Mouse (Mus musculus): ENCODE results near the gene Kazald1.

DNA sequence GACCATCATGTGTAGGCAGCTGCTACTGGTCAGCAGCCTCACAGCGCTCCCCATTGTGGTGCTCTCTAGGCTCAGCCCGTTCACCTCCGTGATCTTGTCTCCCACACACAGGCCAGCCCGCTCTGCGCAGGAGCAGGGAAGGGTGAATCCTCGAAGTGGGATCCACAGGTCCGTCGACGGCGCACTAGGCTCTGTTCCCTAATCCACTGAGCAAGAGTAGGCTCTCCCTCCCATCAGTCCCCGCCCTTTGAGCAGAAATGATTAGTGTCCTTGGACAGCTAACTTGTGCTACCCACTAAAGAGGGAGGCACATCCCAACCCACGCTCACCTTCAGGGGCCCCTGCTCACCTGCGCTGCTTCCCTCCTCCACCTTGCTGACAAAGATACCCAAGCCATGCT is 34.8 kb upstream of the Kazald1 start:
- TF ChIP-seq CTCF (IDR thresholded peaks at IDR 0.05; ENCODE audit: borderline replicate concordance, insufficient read depth, low read depth, low read length) (no peak), POLR2A (IDR thresholded peaks at IDR 0.05; ENCODE audit: borderline replicate concordance, insufficient read depth, low read length) (no peak)

Data from cerebellum, adult 2 months (tissue).